Mouse (Mus musculus) neural tube, embryonic 14.5 days (tissue): ENCODE results near the gene Prrx2. TPM values are rescaled to one million over a fixed set of nuclear protein-coding genes. Genes with fewer than 3 reads are reported as not detected.

Experiments
- ATAC-seq: fragments of 200-750 bp; cut with Nextera tagmentation; 2 replicates; pipeline ENCODE4 v1.8.0; 2017; ENCODE audit warnings: low read depth, mild to moderate bottlenecking, moderate TSS enrichment, moderate library complexity
- H3K27ac ChIP-seq: fragments of 300-500 bp; sonication (generic); 2 replicates; pipeline ENCODE4 v1.5.1; 2014; ENCODE audit warnings: low read depth, mild to moderate bottlenecking, control low read depth, low read length, moderate library complexity, mixed read lengths
- H3K27me3 ChIP-seq: fragments of 300-500 bp; sonication (generic); 2 replicates; pipeline ENCODE4 v1.6.1; 2014; ENCODE audit warnings: low read length; ENCODE audit not compliant: control insufficient read depth, insufficient read depth
- H3K36me3 ChIP-seq: fragments of 300-500 bp; sonication (generic); 2 replicates; pipeline ENCODE4 v1.6.1; 2014; ENCODE audit warnings: low read length, mixed read lengths; ENCODE audit not compliant: control insufficient read depth, insufficient read depth
- H3K4me1 ChIP-seq: fragments of 300-500 bp; sonication (generic); 2 replicates; pipeline ENCODE4 v1.6.1; 2014; ENCODE audit warnings: low read length; ENCODE audit not compliant: control insufficient read depth, insufficient read depth
- H3K4me2 ChIP-seq: fragments of 300-500 bp; sonication (generic); 2 replicates; pipeline ENCODE4 v1.6.1; 2014; ENCODE audit warnings: mild to moderate bottlenecking, low read depth, low read length, control low read depth
- H3K4me3 ChIP-seq: fragments of 300-500 bp; sonication (generic); 2 replicates; pipeline ENCODE4 v1.5.1; 2014; ENCODE audit warnings: low read depth, low read length, control low read depth, mixed read lengths
- H3K9ac ChIP-seq: fragments of 300-500 bp; sonication (generic); replicated peaks from 2 replicates; pipeline ENCODE4 v1.6.1; 2014; ENCODE audit warnings: low read depth, mild to moderate bottlenecking, control low read depth, low read length, mixed read lengths
- H3K9me3 ChIP-seq: fragments of 300-500 bp; sonication (generic); 2 replicates; pipeline ENCODE4 v1.6.1; 2016; ENCODE audit warnings: low read length; ENCODE audit not compliant: control insufficient read depth
- WGBS: fragments of 180-500 bp; shearing (Covaris S2); extraction: QIAGEN DNeasy Blood & Tissue Kit; methylation state at CpG from one replicate; pipeline ENCODE4 v1.1.7; 2014; 5-methylcytosine and 5-hydroxymethylcytosine counted together
- polyA plus RNA-seq: library from polyadenylated mRNA; unstranded; fragments of >200 nt; fragmentation: Nextera tagmentation; extraction: Ambion mirVana; gene quantifications from 2 replicates; pipeline ENCODE4 v1.2.1, GENCODE M21; 2014

Gene Prrx2
- polyA plus RNA-seq, 1 experiment from 2014 or later = 0.70 TPM

- peaks cover 11% of the 10 kb centered on the region for H3K4me1 ChIP-seq
- H3K9me3 ChIP-seq = no peaks in the 10 kb centered on the region
- peaks cover 16% of the 10 kb centered on the region for H3K36me3 ChIP-seq
- H3K4me3 ChIP-seq = no peak overlapping the region
- no peak for ATAC-seq
- H3K9ac ChIP-seq = no peak overlapping the region
- WGBS = 48% methylated on average over 5 of the region's 5 CpGs
- H3K27ac ChIP-seq = no peak overlapping the region
- no peak overlapping the region for H3K4me2 ChIP-seq
- peaks cover 2% of the 10 kb centered on the region; the same call in 1 of the 2 replicates for H3K27me3 ChIP-seq
These were observed 5.5 kb upstream of the Prrx2 start for GRCm38 (mm10) chr2:30829315-30829714.

- WGBS = 35% methylated on average over 4 of the region's 4 CpGs
- no peak for ATAC-seq
These were observed 4.4 kb upstream of the Prrx2 start, which contains the start of gene Asb6 for GRCm38 (mm10) chr2:30830283-30830795. TSS of gene Asb6 (minus strand) at chr2:30830333.

GRCm38 (mm10) chr2:30833644-30834043 is 1.1 kb upstream of the Prrx2 start:
- no peak overlapping the region for H3K9ac ChIP-seq
- no peak for ATAC-seq

More at GRCm38 (mm10) chr2:30830283-30830795, 4.4 kb upstream of the Prrx2 start, which contains the start of gene Asb6:
- no peak within 1 kb of the TSS for H3K4me2 ChIP-seq
- H3K27ac ChIP-seq = no peak within 1 kb of the TSS
- H3K9me3 ChIP-seq = no peaks in the 10 kb centered on the region
- peaks cover 11% of the 10 kb centered on the region for H3K4me1 ChIP-seq
- no peak within 1 kb of the TSS for H3K9ac ChIP-seq
- H3K4me3 ChIP-seq = no peak within 1 kb of the TSS
- peaks cover 2% of the 10 kb centered on the region; the same call in 1 of the 2 replicates for H3K27me3 ChIP-seq
- peaks cover 6% of the 10 kb centered on the region; the same call in 1 of the 2 replicates for H3K36me3 ChIP-seq

GRCm38 (mm10) chr2:30836238-30836990 is 1.6 kb downstream of the Prrx2 start:
- Histone ChIP-seq H3K4me3 (no peak overlapping the region), H3K4me1 (0 out of 2 replicates have a peak, but pooled peaks cover 6% of the 10 kb centered on the region), H3K27ac (no peak overlapping the region), H3K27me3 (no peaks in the 10 kb centered on the region; the same call in 1 of the 2 replicates), H3K9ac (no peak overlapping the region), H3K4me2 (no peak overlapping the region), H3K36me3 (no peaks in the 10 kb centered on the region), H3K9me3 (no peaks in the 10 kb centered on the region)
- no peak for ATAC-seq
- WGBS = 8% methylated on average over 21 of the region's 21 CpGs

More at GRCm38 (mm10) chr2:30833644-30834043, 1.1 kb upstream of the Prrx2 start:
- no peaks in the 10 kb centered on the region for H3K36me3 ChIP-seq
- no peaks in the 10 kb centered on the region for H3K9me3 ChIP-seq
- H3K27me3 ChIP-seq = no peaks in the 10 kb centered on the region; the same call in 1 of the 2 replicates
- 0 out of 2 replicates have a peak, but pooled peaks cover 6% of the 10 kb centered on the region for H3K4me1 ChIP-seq
- H3K27ac ChIP-seq = no peak overlapping the region
- no peak overlapping the region for H3K4me3 ChIP-seq
- no peak overlapping the region for H3K4me2 ChIP-seq
- WGBS = 42% methylated on average over 5 of the region's 5 CpGs

GRCm38 (mm10) chr2:30842615-30843014 is 7.8 kb downstream of the Prrx2 start:
- Histone ChIP-seq H3K4me2 (no peak overlapping the region), H3K4me1 (peaks cover 3% of the 10 kb centered on the region; the same call in 1 of the 2 replicates), H3K4me3 (no peak overlapping the region), H3K9ac (no peak overlapping the region), H3K27ac (no peak overlapping the region), H3K27me3 (peaks cover 31% of the 10 kb centered on the region), H3K36me3 (no peaks in the 10 kb centered on the region), H3K9me3 (no peaks in the 10 kb centered on the region)
- WGBS = 57% methylated on average over 10 of the region's 10 CpGs
- ATAC-seq = no peak

- no peak for ATAC-seq
- no peaks in the 10 kb centered on the region for H3K36me3 ChIP-seq
- H3K4me1 ChIP-seq = peaks cover 3% of the 10 kb centered on the region; the same call in 1 of the 2 replicates
- peak overlapping the region; percentile 37 for H3K4me3 ChIP-seq
- no peak overlapping the region for H3K27ac ChIP-seq
- WGBS = 1% methylated on average over 78 of the region's 80 CpGs
- peaks cover 31% of the 10 kb centered on the region for H3K27me3 ChIP-seq
- peak overlapping the region; percentile 62 for H3K4me2 ChIP-seq
- H3K9me3 ChIP-seq = no peaks in the 10 kb centered on the region
- H3K9ac ChIP-seq = 0 out of 2 replicates have a peak overlapping the region, but pooled peaks have one; percentile 13
These were observed 10.6 kb downstream of the Prrx2 start for GRCm38 (mm10) chr2:30845152-30846070.

- H3K27me3 ChIP-seq = peaks cover 31% of the 10 kb centered on the region
These were observed 11.5 kb downstream of the Prrx2 start for GRCm38 (mm10) chr2:30846236-30846635.

GRCm38 (mm10) chr2:30846723-30847122 is 12.0 kb downstream of the Prrx2 start:
- Histone ChIP-seq H3K4me2 (no peak overlapping the region), H3K27me3 (peaks cover 31% of the 10 kb centered on the region), H3K36me3 (no peaks in the 10 kb centered on the region), H3K9ac (no peak overlapping the region), H3K9me3 (no peaks in the 10 kb centered on the region), H3K4me3 (no peak overlapping the region), H3K27ac (no peak overlapping the region), H3K4me1 (peaks cover 3% of the 10 kb centered on the region; the same call in 1 of the 2 replicates)
- ATAC-seq = no peak
- 38% methylated on average over 6 of the region's 6 CpGs for WGBS

More at GRCm38 (mm10) chr2:30846236-30846635, 11.5 kb downstream of the Prrx2 start:
- no peak for ATAC-seq
- Histone ChIP-seq H3K27ac (no peak overlapping the region), H3K9me3 (no peaks in the 10 kb centered on the region), H3K9ac (no peak overlapping the region), H3K4me3 (no peak overlapping the region), H3K4me1 (peaks cover 3% of the 10 kb centered on the region; the same call in 1 of the 2 replicates), H3K36me3 (no peaks in the 10 kb centered on the region), H3K4me2 (0 out of 2 replicates have a peak overlapping the region, but pooled peaks have one; percentile 62)
- WGBS = 81% methylated on average over 8 of the region's 8 CpGs
